Mouse (Mus musculus) liver, embryonic 14.5 days (tissue): Measurements from ENCODE around the gene Ptp4a2.

ENCODE experiments used
- CTCF ChIP-seq: IDR thresholded peaks from 2 replicates; pipeline ENCODE4 v1.5.1; 2016; ENCODE audit warnings: antibody characterized with exemption, low read depth, control low read depth
- EP300 ChIP-seq: IDR thresholded peaks from 2 replicates; pipeline ENCODE4 v1.6.1; 2016; ENCODE audit warnings: antibody characterized with exemption, low read depth

- no peak for TF ChIP-seq EP300
- no peak for TF ChIP-seq CTCF
These were observed 49.4 kb upstream of the Ptp4a2 start for GRCm38 (mm10) chr4:129761606-129762005.
